Mouse (Mus musculus) limb, embryonic 14.5 days (tissue): ENCODE data around the gene Rgs3. TPM values are rescaled to one million over a fixed set of nuclear protein-coding genes. Genes with fewer than 3 reads are reported as not detected.

ENCODE experiments used
- ATAC-seq: fragments of 200-750 bp; cut with Nextera tagmentation; 2 replicates; pipeline ENCODE4 v1.8.0; 2017; ENCODE audit warnings: low read depth, moderate number of reproducible peaks, moderate TSS enrichment; ENCODE audit not compliant: low FRiP score
- DNase-seq: peaks from one replicate; pipeline ENCODE4 v3.0.0-alpha.2; 2015; ENCODE audit warnings: low spot score
- H3K27ac ChIP-seq: fragments of 300-500 bp; sonication (generic); replicated peaks from 2 replicates; pipeline ENCODE4 v1.5.1; 2014; ENCODE audit warnings: low read depth, mild to moderate bottlenecking, low read length, moderate library complexity, mixed read lengths
- H3K27me3 ChIP-seq: fragments of 300-500 bp; sonication (generic); 2 replicates; pipeline ENCODE4 v1.6.1; 2014; ENCODE audit warnings: low read length, mixed read lengths; ENCODE audit not compliant: control insufficient read depth, insufficient read depth
- H3K36me3 ChIP-seq: fragments of 300-500 bp; sonication (generic); 2 replicates; pipeline ENCODE4 v1.6.1; 2014; ENCODE audit warnings: mild to moderate bottlenecking, low read length, moderate library complexity, mixed read lengths; ENCODE audit not compliant: control insufficient read depth, insufficient read depth
- H3K4me1 ChIP-seq: fragments of 300-500 bp; sonication (generic); 2 replicates; pipeline ENCODE4 v1.6.1; 2014; ENCODE audit warnings: antibody characterized with exemption, low read length, mixed read lengths; ENCODE audit not compliant: control insufficient read depth, insufficient read depth
- H3K4me2 ChIP-seq: fragments of 300-500 bp; sonication (generic); replicated peaks from 2 replicates; pipeline ENCODE4 v1.6.1; 2014; ENCODE audit warnings: low read depth, mild to moderate bottlenecking, low read length, moderate library complexity; ENCODE audit not compliant: severe bottlenecking
- H3K4me3 ChIP-seq: fragments of 300-500 bp; sonication (generic); replicated peaks from 2 replicates; pipeline ENCODE4 v1.5.1; 2014; ENCODE audit warnings: low read length
- H3K9ac ChIP-seq: fragments of 300-500 bp; sonication (generic); 2 replicates; pipeline ENCODE4 v1.6.1; 2014; ENCODE audit warnings: mild to moderate bottlenecking, low read depth, low read length, moderate library complexity; ENCODE audit not compliant: severe bottlenecking
- H3K9me3 ChIP-seq: fragments of 300-500 bp; sonication (generic); 2 replicates; pipeline ENCODE4 v1.6.1; 2016; ENCODE audit warnings: low read length; ENCODE audit not compliant: control insufficient read depth
- POLR2A ChIP-seq: fragments of 200-500 bp; IDR thresholded peaks from 2 replicates; pipeline ENCODE4 v1.8.0; 2012; ENCODE audit warnings: inconsistent platforms, mild to moderate bottlenecking, moderate library complexity, borderline replicate concordance; ENCODE audit not compliant: insufficient read depth, insufficient read length; ENCODE audit errors: extremely low read depth
- WGBS: fragments of 180-500 bp; shearing (Covaris S2); extraction: QIAGEN DNeasy Blood & Tissue Kit; methylation state at CpG from one replicate; pipeline ENCODE4 v1.1.7; 2014; 5-methylcytosine and 5-hydroxymethylcytosine counted together
- polyA plus RNA-seq, 2 experiments: library from polyadenylated mRNA; depleted of rRNA in 1 of 2; stranded (reverse) in 1 of 2; unstranded in 1 of 2; fragments of >200 nt; fragmentation: Nextera tagmentation in 1 of 2; extraction: Ambion mirVana in 1 of 2; gene quantifications; 2 replicates each; pipeline versions ENCODE4 v1.2.1 to v1.2.3; 2012 to 2014

Rgs3 gene
- polyA plus RNA-seq, 2 experiments = 37.6 to 67.6 TPM

GRCm38 (mm10) chr4:62637856-62638604 lies 78.4 kb downstream of the Rgs3 start:
- Histone ChIP-seq H3K4me1 (peaks cover 22% of the 10 kb centered on the region), H3K27me3 (no peaks in the 10 kb centered on the region), H3K36me3 (no peaks in the 10 kb centered on the region), H3K27ac (no peak overlapping the region), H3K4me3 (no peak overlapping the region), H3K4me2 (no peak overlapping the region), H3K9me3 (no peaks in the 10 kb centered on the region), H3K9ac (no peak overlapping the region)
- ATAC-seq = no peak
- TF ChIP-seq POLR2A = no peak
- WGBS = 61% methylated on average over 4 of the region's 4 CpGs
- no peak for DNase-seq

- no peaks in the 10 kb centered on the region for H3K27me3 ChIP-seq
- DNase-seq (no peak), ATAC-seq (no peak; the same call in 1 of the 2 replicates)
- H3K4me2 ChIP-seq = 0 out of 2 replicates have a peak overlapping the region, but pooled peaks have one; percentile 0
- peak overlapping the region; percentile 52; the same call in 1 of the 2 replicates for H3K27ac ChIP-seq
- H3K4me3 ChIP-seq = no peak overlapping the region
- H3K9me3 ChIP-seq = no peaks in the 10 kb centered on the region
- peaks cover 17% of the 10 kb centered on the region for H3K4me1 ChIP-seq
- no peak overlapping the region for H3K9ac ChIP-seq
- TF ChIP-seq POLR2A = no peak
- H3K36me3 ChIP-seq = no peaks in the 10 kb centered on the region
- WGBS = 63% methylated on average over 15 of the region's 15 CpGs
Measured at GRCm38 (mm10) chr4:62640496-62641229, 81.0 kb downstream of the Rgs3 start.

- H3K4me1 ChIP-seq = peaks cover 17% of the 10 kb centered on the region
- 0 out of 2 replicates have a peak overlapping the region, but pooled peaks have one; percentile 0 for H3K4me2 ChIP-seq
- H3K4me3 ChIP-seq = no peak overlapping the region
- no peaks in the 10 kb centered on the region for H3K27me3 ChIP-seq
- TF ChIP-seq POLR2A = no peak
- H3K36me3 ChIP-seq = no peaks in the 10 kb centered on the region
- no peak overlapping the region for H3K9ac ChIP-seq
- WGBS = 21% methylated on average over 11 of the region's 11 CpGs
- 0 out of 2 replicates have a peak, but pooled peaks have one; percentile 7 for ATAC-seq
- no peaks in the 10 kb centered on the region for H3K9me3 ChIP-seq
- DNase-seq = no peak
- peak overlapping the region; percentile 52; the same call in 1 of the 2 replicates for H3K27ac ChIP-seq
Measured at GRCm38 (mm10) chr4:62641230-62641589, 81.6 kb downstream of the Rgs3 start.

GRCm38 (mm10) chr4:62641656-62642055 lies 82.0 kb downstream of the Rgs3 start:
- Histone ChIP-seq H3K4me3 (no peak overlapping the region), H3K4me1 (peaks cover 17% of the 10 kb centered on the region), H3K27me3 (no peaks in the 10 kb centered on the region), H3K9ac (no peak overlapping the region), H3K27ac (peak overlapping the region; percentile 52; the same call in 1 of the 2 replicates), H3K4me2 (no peak overlapping the region), H3K9me3 (no peaks in the 10 kb centered on the region), H3K36me3 (no peaks in the 10 kb centered on the region)
- TF ChIP-seq POLR2A = no peak
- no peak for ATAC-seq
- 52% methylated on average over 3 of the region's 3 CpGs for WGBS
- no peak for DNase-seq

- WGBS = 86% methylated on average over 8 of the region's 8 CpGs
- DNase-seq = no peak
- H3K4me3 ChIP-seq = no peak overlapping the region
- no peaks in the 10 kb centered on the region for H3K36me3 ChIP-seq
- H3K9me3 ChIP-seq = no peaks in the 10 kb centered on the region
- H3K4me1 ChIP-seq = peaks cover 17% of the 10 kb centered on the region
- no peak overlapping the region for H3K27ac ChIP-seq
- no peaks in the 10 kb centered on the region for H3K27me3 ChIP-seq
- ATAC-seq = no peak
- no peak for TF ChIP-seq POLR2A
- no peak overlapping the region for H3K4me2 ChIP-seq
- H3K9ac ChIP-seq = no peak overlapping the region
Measured at GRCm38 (mm10) chr4:62643401-62643800, 83.8 kb downstream of the Rgs3 start.
